Mouse (Mus musculus): ENCODE measurements around the gene Brca2. TPM values are rescaled to one million over a fixed set of nuclear protein-coding genes. Genes with fewer than 3 reads are reported as not detected.
A peak's percentile ranks its signal among the peaks of the same experiment; 100 is the strongest.

The Brca2 gene
- polyA plus RNA-seq, 1 experiment from 2014 or later: 11.6 TPM

- Histone ChIP-seq H3K27ac (replicated peaks) (peak overlapping the region; percentile 60), H3K4me3 (replicated peaks) (no peak overlapping the region), H3K27me3 (replicated peaks) (peaks cover 16% of the 10 kb centered on the region; the same call in 1 of the 2 replicates), H3K9ac (replicated peaks) (no peak overlapping the region), H3K36me3 (peaks cover 6% of the 10 kb centered on the region; the same call in 1 of the 2 replicates), H3K4me2 (no peak overlapping the region), H3K9me3 (replicated peaks) (no peaks in the 10 kb centered on the region), H3K4me1 (peaks cover 14% of the 10 kb centered on the region)
- 0 out of 2 replicates have a peak, but pooled peaks have one; percentile 51 for ATAC-seq (ENCODE audit: low FRiP score)
- 57% methylated on average over 20 of the region's 20 CpGs for WGBS
These were observed 78.4 kb downstream of the Brca2 start for GRCm38 (mm10) chr5:150600554-150601440.

GRCm38 (mm10) chr5:150601441-150602230 is 79.2 kb downstream of the Brca2 start:
- 35% methylated on average over 14 of the region's 14 CpGs for WGBS
- Histone ChIP-seq H3K36me3 (peaks cover 10% of the 10 kb centered on the region), H3K9me3 (replicated peaks) (no peaks in the 10 kb centered on the region), H3K27ac (replicated peaks) (peak overlapping the region; percentile 60), H3K27me3 (replicated peaks) (peaks cover 9% of the 10 kb centered on the region; the same call in 1 of the 2 replicates), H3K4me1 (peaks cover 14% of the 10 kb centered on the region), H3K4me3 (replicated peaks) (no peak overlapping the region), H3K4me2 (no peak overlapping the region), H3K9ac (replicated peaks) (no peak overlapping the region)
- ATAC-seq (ENCODE audit: low FRiP score): peak; percentile 81

GRCm38 (mm10) chr5:150606131-150606530 is 83.7 kb downstream of the Brca2 start:
- no peak overlapping the region for H3K4me2 ChIP-seq
- H3K4me1 ChIP-seq: peaks cover 11% of the 10 kb centered on the region
- WGBS: 97% methylated on average over 6 of the region's 6 CpGs
- no peak overlapping the region for H3K4me3 ChIP-seq (replicated peaks)
- H3K27ac ChIP-seq (replicated peaks): no peak overlapping the region
- no peaks in the 10 kb centered on the region for H3K27me3 ChIP-seq (replicated peaks)
- peaks cover 24% of the 10 kb centered on the region for H3K36me3 ChIP-seq
- no peak for ATAC-seq (ENCODE audit: low FRiP score)
- no peak overlapping the region for H3K9ac ChIP-seq (replicated peaks)
- H3K9me3 ChIP-seq (replicated peaks): no peaks in the 10 kb centered on the region

- Histone ChIP-seq H3K36me3 (peaks cover 24% of the 10 kb centered on the region), H3K9me3 (replicated peaks) (no peaks in the 10 kb centered on the region), H3K27ac (replicated peaks) (no peak overlapping the region), H3K4me1 (no peaks in the 10 kb centered on the region), H3K9ac (replicated peaks) (no peak overlapping the region), H3K4me2 (no peak overlapping the region), H3K4me3 (replicated peaks) (no peak overlapping the region), H3K27me3 (replicated peaks) (no peaks in the 10 kb centered on the region)
- ATAC-seq (ENCODE audit: low FRiP score): no peak
- WGBS: 93% methylated on average over 8 of the region's 8 CpGs
These were observed 85.2 kb downstream of the Brca2 start for GRCm38 (mm10) chr5:150607631-150608030.

- WGBS: 63% methylated on average over 1 of the region's 1 CpGs
These were observed 88.7 kb downstream of the Brca2 start for GRCm38 (mm10) chr5:150611136-150611535.

GRCm38 (mm10) chr5:150611697-150612096 is 89.3 kb downstream of the Brca2 start:
- H3K36me3 ChIP-seq: peaks cover 16% of the 10 kb centered on the region

More at GRCm38 (mm10) chr5:150611136-150611535, 88.7 kb downstream of the Brca2 start:
- Histone ChIP-seq H3K9ac (replicated peaks) (no peak overlapping the region), H3K4me3 (replicated peaks) (no peak overlapping the region), H3K4me2 (no peak overlapping the region), H3K27ac (replicated peaks) (no peak overlapping the region), H3K36me3 (peaks cover 22% of the 10 kb centered on the region), H3K9me3 (replicated peaks) (no peaks in the 10 kb centered on the region), H3K27me3 (replicated peaks) (no peaks in the 10 kb centered on the region), H3K4me1 (no peaks in the 10 kb centered on the region)
- no peak for ATAC-seq (ENCODE audit: low FRiP score)

GRCm38 (mm10) chr5:150614054-150614453 is 91.6 kb downstream of the Brca2 start:
- Histone ChIP-seq H3K4me1 (no peaks in the 10 kb centered on the region), H3K4me2 (no peak overlapping the region), H3K36me3 (peaks cover 3% of the 10 kb centered on the region; the same call in 1 of the 2 replicates), H3K27ac (replicated peaks) (no peak overlapping the region), H3K4me3 (replicated peaks) (no peak overlapping the region), H3K9me3 (replicated peaks) (no peaks in the 10 kb centered on the region), H3K27me3 (replicated peaks) (no peaks in the 10 kb centered on the region), H3K9ac (replicated peaks) (no peak overlapping the region)
- 95% methylated on average over 2 of the region's 2 CpGs for WGBS
- ATAC-seq (ENCODE audit: low FRiP score): no peak

More at GRCm38 (mm10) chr5:150611697-150612096, 89.3 kb downstream of the Brca2 start:
- Histone ChIP-seq H3K4me2 (no peak overlapping the region), H3K4me3 (replicated peaks) (no peak overlapping the region), H3K9ac (replicated peaks) (no peak overlapping the region), H3K27me3 (replicated peaks) (no peaks in the 10 kb centered on the region), H3K9me3 (replicated peaks) (no peaks in the 10 kb centered on the region), H3K27ac (replicated peaks) (no peak overlapping the region), H3K4me1 (no peaks in the 10 kb centered on the region)
- 79% methylated on average over 12 of the region's 12 CpGs for WGBS
- ATAC-seq (ENCODE audit: low FRiP score): no peak

GRCm38 (mm10) chr5:150616216-150616615 is 93.8 kb downstream of the Brca2 start:
- Histone ChIP-seq H3K9ac (replicated peaks) (no peak overlapping the region), H3K4me3 (replicated peaks) (no peak overlapping the region), H3K27me3 (replicated peaks) (no peaks in the 10 kb centered on the region), H3K4me2 (no peak overlapping the region), H3K4me1 (no peaks in the 10 kb centered on the region), H3K36me3 (no peaks in the 10 kb centered on the region), H3K27ac (replicated peaks) (no peak overlapping the region), H3K9me3 (replicated peaks) (no peaks in the 10 kb centered on the region)
- ATAC-seq (ENCODE audit: low FRiP score): no peak
- 95% methylated on average over 2 of the region's 2 CpGs for WGBS

GRCm38 (mm10) chr5:150616731-150617130 is 94.3 kb downstream of the Brca2 start:
- Histone ChIP-seq H3K4me1 (no peaks in the 10 kb centered on the region), H3K4me2 (no peak overlapping the region), H3K4me3 (replicated peaks) (no peak overlapping the region), H3K36me3 (no peaks in the 10 kb centered on the region), H3K27me3 (replicated peaks) (no peaks in the 10 kb centered on the region), H3K27ac (replicated peaks) (no peak overlapping the region), H3K9me3 (replicated peaks) (no peaks in the 10 kb centered on the region), H3K9ac (replicated peaks) (no peak overlapping the region)
- 76% methylated on average over 3 of the region's 3 CpGs for WGBS
- no peak for ATAC-seq (ENCODE audit: low FRiP score)

GRCm38 (mm10) chr5:150618599-150619355 is 96.3 kb downstream of the Brca2 start:
- Histone ChIP-seq H3K27ac (replicated peaks) (no peak overlapping the region), H3K36me3 (no peaks in the 10 kb centered on the region), H3K4me3 (replicated peaks) (no peak overlapping the region), H3K27me3 (replicated peaks) (no peaks in the 10 kb centered on the region), H3K4me2 (no peak overlapping the region), H3K9me3 (replicated peaks) (no peaks in the 10 kb centered on the region), H3K9ac (replicated peaks) (no peak overlapping the region), H3K4me1 (no peaks in the 10 kb centered on the region)
- WGBS: 90% methylated on average over 10 of the region's 10 CpGs
- no peak for ATAC-seq (ENCODE audit: low FRiP score)

Measured in neural tube, embryonic 15.5 days (tissue).